Mouse (Mus musculus) forebrain, embryonic 13.5 days (tissue): Measurements from ENCODE around the gene Prickle2. TPM values are rescaled to one million over a fixed set of nuclear protein-coding genes. Genes with fewer than 3 reads are reported as not detected.

Source experiments
- ATAC-seq: fragments of 200-750 bp; cut with Nextera tagmentation; 2 replicates; pipeline ENCODE4 v1.8.0; 2017
- H3K27ac ChIP-seq: fragments of 300-500 bp; sonication (generic); 2 replicates; pipeline ENCODE4 v1.5.1; 2015; ENCODE audit warnings: inconsistent platforms, mild to moderate bottlenecking, moderate library complexity
- H3K27me3 ChIP-seq: fragments of 300-500 bp; sonication (generic); 2 replicates; pipeline ENCODE4 v1.6.1; 2015; ENCODE audit warnings: mild to moderate bottlenecking, inconsistent platforms
- H3K36me3 ChIP-seq: fragments of 300-500 bp; sonication (generic); 2 replicates; pipeline ENCODE4 v1.6.1; 2015; ENCODE audit warnings: mild to moderate bottlenecking, inconsistent platforms; ENCODE audit not compliant: poor library complexity, severe bottlenecking
- H3K4me1 ChIP-seq: fragments of 300-500 bp; sonication (generic); 2 replicates; pipeline ENCODE4 v1.6.1; 2015; ENCODE audit warnings: inconsistent platforms
- H3K4me2 ChIP-seq: fragments of 300-500 bp; sonication (generic); 2 replicates; pipeline ENCODE4 v1.6.1; 2015; ENCODE audit warnings: inconsistent platforms, mild to moderate bottlenecking, moderate library complexity
- H3K4me3 ChIP-seq: fragments of 300-500 bp; sonication (generic); 2 replicates; pipeline ENCODE4 v1.5.1; 2015; ENCODE audit warnings: mild to moderate bottlenecking, inconsistent platforms
- H3K9ac ChIP-seq: fragments of 300-500 bp; sonication (generic); 2 replicates; pipeline ENCODE4 v1.6.1; 2015; ENCODE audit warnings: mild to moderate bottlenecking, inconsistent platforms
- H3K9me3 ChIP-seq: fragments of 300-500 bp; sonication (generic); replicated peaks from 2 replicates; pipeline ENCODE4 v1.6.1; 2016; ENCODE audit warnings: inconsistent platforms
- WGBS: fragments of 180-500 bp; shearing (Covaris S2); methylation state at CpG from one replicate; pipeline ENCODE4 v1.1.7; 2015; 5-methylcytosine and 5-hydroxymethylcytosine counted together
- polyA plus RNA-seq: library from polyadenylated mRNA; unstranded; fragments of >200 nt; fragmentation: Nextera tagmentation; extraction: Ambion mirVana; gene quantifications from 2 replicates; pipeline ENCODE4 v1.2.1, GENCODE M21; 2015

Prickle2 gene
- polyA plus RNA-seq, 1 experiment from 2014 or later: 4.3 TPM

GRCm38 (mm10) chr6:92498574-92498973 is 207.4 kb downstream of the Prickle2 start:
- H3K27ac ChIP-seq: no peak overlapping the region
- H3K4me1 ChIP-seq: peaks cover 6% of the 10 kb centered on the region; the same call in 1 of the 2 replicates
- H3K9me3 ChIP-seq: no peaks in the 10 kb centered on the region
- H3K36me3 ChIP-seq: no peaks in the 10 kb centered on the region
- no peak overlapping the region for H3K4me3 ChIP-seq
- no peak for ATAC-seq
- no peaks in the 10 kb centered on the region for H3K27me3 ChIP-seq
- no peak overlapping the region for H3K9ac ChIP-seq
- no peak overlapping the region for H3K4me2 ChIP-seq
- WGBS: 76% methylated on average over 6 of the region's 6 CpGs

- no peak overlapping the region for H3K9ac ChIP-seq
- no peaks in the 10 kb centered on the region for H3K9me3 ChIP-seq
- H3K27ac ChIP-seq: no peak overlapping the region
- H3K36me3 ChIP-seq: no peaks in the 10 kb centered on the region
- no peak for ATAC-seq
- no peak overlapping the region for H3K4me2 ChIP-seq
- whole genome bisulfite sequencing: 84% methylated on average over 4 of the region's 4 CpGs
- H3K4me1 ChIP-seq: peaks cover 6% of the 10 kb centered on the region; the same call in 1 of the 2 replicates
- H3K27me3 ChIP-seq: no peaks in the 10 kb centered on the region
- H3K4me3 ChIP-seq: no peak overlapping the region
Observed at GRCm38 (mm10) chr6:92497279-92497678, 208.7 kb downstream of the Prickle2 start.

GRCm38 (mm10) chr6:92495500-92495899 is 210.5 kb downstream of the Prickle2 start:
- ATAC-seq: no peak
- 68% methylated on average over 3 of the region's 3 CpGs for WGBS
- no peak overlapping the region for H3K27ac ChIP-seq
- H3K4me3 ChIP-seq: no peak overlapping the region
- H3K9ac ChIP-seq: no peak overlapping the region
- no peak overlapping the region for H3K4me2 ChIP-seq
- no peaks in the 10 kb centered on the region for H3K36me3 ChIP-seq
- H3K27me3 ChIP-seq: no peaks in the 10 kb centered on the region
- H3K4me1 ChIP-seq: peaks cover 6% of the 10 kb centered on the region; the same call in 1 of the 2 replicates
- no peaks in the 10 kb centered on the region for H3K9me3 ChIP-seq

GRCm38 (mm10) chr6:92481690-92481956 is 224.3 kb downstream of the Prickle2 start:
- Histone ChIP-seq H3K4me2 (peak overlapping the region; percentile 60), H3K9ac (peak overlapping the region; percentile 55; the same call in 1 of the 2 replicates), H3K27ac (no peak overlapping the region), H3K36me3 (no peaks in the 10 kb centered on the region), H3K27me3 (no peaks in the 10 kb centered on the region), H3K9me3 (no peaks in the 10 kb centered on the region), H3K4me3 (peak overlapping the region; percentile 42), H3K4me1 (peaks cover 30% of the 10 kb centered on the region)
- no peak for ATAC-seq
- whole genome bisulfite sequencing: 12% methylated on average over 1 of the region's 1 CpGs

- H3K4me3 ChIP-seq: peak overlapping the region; percentile 42
- WGBS: under 1% methylated on average over 21 of the region's 21 CpGs
- peak; percentile 87 for ATAC-seq
- no peaks in the 10 kb centered on the region for H3K27me3 ChIP-seq
- H3K4me1 ChIP-seq: peaks cover 30% of the 10 kb centered on the region
- peak overlapping the region; percentile 55 for H3K9ac ChIP-seq
- peak overlapping the region; percentile 78 for H3K27ac ChIP-seq
- H3K36me3 ChIP-seq: no peaks in the 10 kb centered on the region
- no peaks in the 10 kb centered on the region for H3K9me3 ChIP-seq
- peak overlapping the region; percentile 60 for H3K4me2 ChIP-seq
Observed at GRCm38 (mm10) chr6:92480941-92481689, 224.8 kb downstream of the Prickle2 start.

- Histone ChIP-seq H3K27ac (no peak overlapping the region), H3K9me3 (no peaks in the 10 kb centered on the region), H3K36me3 (no peaks in the 10 kb centered on the region), H3K4me1 (peaks cover 30% of the 10 kb centered on the region), H3K27me3 (no peaks in the 10 kb centered on the region), H3K9ac (no peak overlapping the region; the same call in 1 of the 2 replicates), H3K4me3 (no peak overlapping the region), H3K4me2 (peak overlapping the region; percentile 60)
- WGBS: 84% methylated on average over 1 of the region's 1 CpGs
- no peak for ATAC-seq
Observed at GRCm38 (mm10) chr6:92478612-92479011, 227.3 kb downstream of the Prickle2 start.

GRCm38 (mm10) chr6:92477621-92478020 is 228.3 kb downstream of the Prickle2 start:
- Histone ChIP-seq H3K27me3 (no peaks in the 10 kb centered on the region), H3K27ac (no peak overlapping the region), H3K36me3 (no peaks in the 10 kb centered on the region), H3K4me3 (no peak overlapping the region), H3K9ac (no peak overlapping the region), H3K4me2 (no peak overlapping the region), H3K4me1 (peaks cover 30% of the 10 kb centered on the region), H3K9me3 (no peaks in the 10 kb centered on the region)
- ATAC-seq: no peak
- WGBS: 83% methylated on average over 2 of the region's 2 CpGs

GRCm38 (mm10) chr6:92469456-92469855 is 236.5 kb downstream of the Prickle2 start:
- Histone ChIP-seq H3K4me2 (no peak overlapping the region), H3K9me3 (no peaks in the 10 kb centered on the region), H3K27ac (no peak overlapping the region), H3K27me3 (no peaks in the 10 kb centered on the region), H3K36me3 (no peaks in the 10 kb centered on the region), H3K9ac (no peak overlapping the region), H3K4me3 (no peak overlapping the region), H3K4me1 (peaks cover 12% of the 10 kb centered on the region)
- no peak for ATAC-seq
- 83% methylated on average over 4 of the region's 4 CpGs for WGBS

- Histone ChIP-seq H3K9me3 (no peaks in the 10 kb centered on the region), H3K27ac (no peak overlapping the region), H3K4me3 (no peak overlapping the region), H3K27me3 (no peaks in the 10 kb centered on the region), H3K4me2 (no peak overlapping the region), H3K9ac (no peak overlapping the region), H3K4me1 (peaks cover 16% of the 10 kb centered on the region), H3K36me3 (no peaks in the 10 kb centered on the region)
- 91% methylated on average over 4 of the region's 4 CpGs for WGBS
- no peak for ATAC-seq
Observed at GRCm38 (mm10) chr6:92468892-92469291, 237.1 kb downstream of the Prickle2 start.

- peaks cover 16% of the 10 kb centered on the region for H3K4me1 ChIP-seq
- no peaks in the 10 kb centered on the region for H3K9me3 ChIP-seq
Observed at GRCm38 (mm10) chr6:92468383-92468791, 237.6 kb downstream of the Prickle2 start.

GRCm38 (mm10) chr6:92467343-92467742 is 238.6 kb downstream of the Prickle2 start:
- 29% methylated on average over 2 of the region's 2 CpGs for WGBS
- Histone ChIP-seq H3K4me3 (no peak overlapping the region), H3K27me3 (no peaks in the 10 kb centered on the region), H3K27ac (no peak overlapping the region), H3K4me2 (no peak overlapping the region), H3K4me1 (peaks cover 16% of the 10 kb centered on the region), H3K9ac (no peak overlapping the region), H3K36me3 (no peaks in the 10 kb centered on the region), H3K9me3 (no peaks in the 10 kb centered on the region)
- peak; percentile 69 for ATAC-seq

More at GRCm38 (mm10) chr6:92468383-92468791, 237.6 kb downstream of the Prickle2 start:
- H3K27ac ChIP-seq: no peak overlapping the region
- no peaks in the 10 kb centered on the region for H3K27me3 ChIP-seq
- H3K9ac ChIP-seq: no peak overlapping the region
- no peak overlapping the region for H3K4me3 ChIP-seq
- no peak overlapping the region for H3K4me2 ChIP-seq
- no peaks in the 10 kb centered on the region for H3K36me3 ChIP-seq
- WGBS: 77% methylated on average over 3 of the region's 3 CpGs
- ATAC-seq: no peak

- Histone ChIP-seq H3K27me3 (no peaks in the 10 kb centered on the region), H3K36me3 (no peaks in the 10 kb centered on the region), H3K4me2 (no peak overlapping the region), H3K9ac (no peak overlapping the region), H3K9me3 (no peaks in the 10 kb centered on the region), H3K4me1 (peaks cover 16% of the 10 kb centered on the region), H3K27ac (no peak overlapping the region), H3K4me3 (no peak overlapping the region)
- 83% methylated on average over 1 of the region's 1 CpGs for whole genome bisulfite sequencing
- ATAC-seq: no peak
Observed at GRCm38 (mm10) chr6:92465666-92466065, 240.3 kb downstream of the Prickle2 start.
